Mouse (Mus musculus): ENCODE results near the gene Bcl3.

Bcl3 gene

DNA sequence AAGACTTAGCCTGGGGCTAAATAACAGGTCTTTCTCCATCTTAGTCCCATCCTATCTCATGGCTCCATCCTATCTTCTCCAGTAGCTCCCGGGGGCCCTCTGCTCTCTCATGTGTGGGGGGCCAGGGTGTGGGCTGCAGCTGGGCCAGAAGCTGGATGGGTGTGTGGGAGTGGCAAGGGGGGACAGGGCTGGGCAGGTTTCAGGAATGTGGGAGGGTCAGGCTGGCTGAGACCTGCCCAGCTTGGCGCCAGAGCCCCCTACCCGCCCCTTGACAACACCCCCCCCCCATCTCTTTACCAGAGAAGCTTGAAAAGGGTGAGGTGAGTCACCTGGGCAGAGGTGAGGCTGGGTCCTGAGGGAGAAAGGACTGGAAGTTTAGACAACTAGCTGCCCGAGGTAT, 53.6 kb downstream of the Bcl3 start:
- no peak for DNase-seq (ENCODE audit: low read depth)

DNA sequence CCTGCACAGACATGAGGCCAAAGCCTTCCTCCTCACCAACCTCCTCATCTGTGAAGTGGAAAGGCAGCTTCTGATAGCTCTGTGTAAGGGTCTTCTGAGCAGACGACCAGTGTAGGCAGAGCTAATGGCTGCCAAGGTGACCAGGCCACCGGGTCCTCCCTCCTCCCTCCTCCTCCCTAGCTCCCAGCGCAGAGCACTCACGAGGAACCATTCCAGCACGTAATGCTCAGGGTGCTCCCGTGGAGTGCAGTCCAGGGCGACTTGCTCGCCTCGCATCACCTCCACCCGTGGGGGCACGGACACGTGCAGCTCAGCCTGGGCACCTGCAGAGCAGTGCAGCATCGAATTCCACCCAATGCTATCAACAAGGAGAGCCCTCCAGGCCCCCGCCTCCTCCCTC, 54.3 kb downstream of the Bcl3 start:
- DNase-seq (ENCODE audit: low read depth), result no peak

DNA sequence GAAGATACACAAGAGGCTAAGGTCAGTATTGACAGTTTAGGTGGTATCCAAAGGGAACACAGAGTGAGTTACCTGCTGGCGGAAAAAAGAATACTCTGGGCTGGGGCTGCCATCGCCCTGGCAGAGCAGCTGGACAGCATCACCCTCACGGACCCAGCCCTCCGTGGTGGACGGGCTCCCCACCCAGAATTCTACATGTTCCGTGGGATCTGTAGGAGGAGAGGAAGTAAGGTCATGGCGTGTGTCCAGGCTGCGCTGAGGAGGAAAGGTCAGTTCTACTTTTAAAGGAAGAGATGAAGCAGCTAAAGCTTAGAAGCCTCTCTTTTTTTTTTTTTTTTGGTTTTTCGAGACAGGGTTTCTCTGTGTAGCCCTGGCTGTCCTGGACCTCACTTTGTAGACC, 58.0 kb downstream of the Bcl3 start:
- DNase-seq (ENCODE audit: low read depth), result no peak

DNA sequence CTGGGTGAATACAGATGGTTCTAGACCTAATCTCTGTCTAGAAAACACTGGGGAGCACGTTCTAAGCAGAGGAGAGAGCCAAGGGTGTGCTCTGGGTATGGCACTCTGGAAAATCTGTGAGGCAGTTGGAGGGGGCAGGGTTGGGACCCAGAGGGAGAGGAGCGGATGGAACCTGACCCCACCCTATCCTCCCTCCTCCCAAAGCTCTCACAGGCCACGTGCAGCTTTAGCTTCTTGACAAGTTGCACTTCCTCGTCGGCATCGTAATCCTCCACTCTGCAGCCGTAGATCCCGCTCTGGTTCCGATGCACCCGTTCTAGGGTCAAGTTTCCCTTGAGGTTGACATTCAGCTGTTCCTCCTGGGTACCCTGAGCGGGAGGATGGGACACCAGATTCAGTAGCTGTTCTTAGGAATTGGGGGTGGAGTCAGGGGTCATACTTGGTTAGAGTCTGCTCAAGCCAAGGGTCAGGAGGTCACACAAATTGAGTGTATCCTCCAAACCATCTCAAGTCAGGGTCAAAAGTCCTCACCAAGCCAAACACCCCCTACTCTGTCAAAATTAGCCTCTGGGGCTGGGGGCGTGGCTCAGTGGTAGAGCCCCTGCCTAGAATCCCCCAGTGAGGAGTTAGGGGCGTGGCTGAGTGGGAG, 58.6 kb downstream of the Bcl3 start:
- DNase-seq (ENCODE audit: low read depth), result no peak

DNA sequence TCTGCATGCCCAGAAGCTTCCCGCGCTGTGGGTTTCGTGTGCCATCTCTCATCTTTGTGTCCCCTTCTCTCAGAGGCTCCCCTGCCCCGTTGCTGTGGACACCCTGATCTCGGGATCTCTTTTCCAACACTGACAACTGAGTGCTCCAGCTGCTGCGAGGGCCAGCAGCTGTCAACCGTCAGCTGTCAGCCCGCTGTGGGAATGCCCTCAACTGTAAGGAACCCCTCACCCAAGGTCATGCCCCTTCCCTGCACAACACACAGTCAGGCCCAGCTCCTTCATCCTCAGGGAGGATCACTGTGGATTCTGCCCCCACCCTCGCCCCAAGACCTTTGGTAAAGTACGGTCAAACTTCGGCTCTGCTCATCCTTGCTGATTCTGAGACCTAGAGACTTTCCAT, 60.3 kb downstream of the Bcl3 start:
- DNase-seq (ENCODE audit: low read depth), result no peak

DNA sequence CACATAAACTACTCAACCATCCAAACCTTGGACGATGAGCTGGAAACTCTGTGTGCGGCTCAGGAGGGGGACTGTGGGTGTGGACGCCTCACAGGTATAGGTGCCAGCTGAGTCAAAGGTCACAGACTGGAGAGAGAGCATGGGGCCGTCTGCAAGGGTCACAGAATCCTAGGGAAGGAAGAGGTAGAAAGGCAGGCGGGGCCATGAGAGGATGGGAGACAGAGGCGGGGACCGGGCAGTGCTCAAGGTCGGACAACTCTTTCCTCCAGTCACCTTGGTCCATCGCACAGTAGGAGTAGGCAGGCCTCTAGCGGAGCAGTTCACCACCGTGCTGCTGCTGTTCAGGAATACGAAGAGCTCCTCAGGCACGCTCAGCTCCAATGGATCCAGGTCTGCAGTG, 62.5 kb downstream of the Bcl3 start:
- DNase-seq (ENCODE audit: low read depth), result no peak

DNA sequence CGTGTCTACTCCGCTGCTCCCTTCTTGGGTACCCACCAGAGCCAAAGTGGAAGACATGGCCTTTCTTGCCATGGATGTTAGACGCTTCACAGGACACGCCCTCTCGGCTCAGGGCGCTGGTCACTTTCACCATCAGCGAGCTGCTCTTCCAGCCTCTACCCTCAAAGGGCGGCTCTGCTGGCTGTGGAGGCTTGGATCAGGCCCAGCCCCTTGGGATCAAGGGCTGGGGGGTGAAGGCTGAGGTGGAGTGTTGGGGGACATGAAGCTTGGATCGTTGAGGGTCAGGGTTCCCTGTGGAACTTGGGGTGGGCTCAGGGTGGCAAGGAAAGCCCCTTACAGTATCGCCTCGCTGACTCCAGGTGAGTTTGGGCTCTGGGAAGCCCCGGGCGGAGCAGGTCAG, 63.9 kb downstream of the Bcl3 start:
- no peak for DNase-seq (ENCODE audit: low read depth)

All from NIH3T3 (cell line).